Mouse (Mus musculus) frontal cortex, postnatal 25 days (tissue): ENCODE measurements around the gene Ints12.

Experiments used
- DNase-seq, 2 experiments: peaks; one replicate each; pipeline ENCODE4 v3.0.0; 2022; ENCODE audit warnings: low spot score in 2 of 2

Gene Ints12

GRCm38 (mm10) chr3:133091664-133092273, at the start of gene Ints12, which contains the start of gene Gstcd:
Gene Ints12, plus strand, starts transcription at chr3:133091840.
Gene Gstcd, minus strand, starts transcription at chr3:133092033.
- peak; percentile 86 to 88 for DNase-seq

GRCm38 (mm10) chr3:133052068-133052467, 39.6 kb upstream of the Ints12 start:
- no peak for DNase-seq

GRCm38 (mm10) chr3:133075560-133075959, 16.1 kb upstream of the Ints12 start:
- DNase-seq = no peak

GRCm38 (mm10) chr3:133082736-133083135, 8.9 kb upstream of the Ints12 start:
- no peak for DNase-seq

GRCm38 (mm10) chr3:133085858-133086257, 5.8 kb upstream of the Ints12 start:
- no peak for DNase-seq

DNA sequence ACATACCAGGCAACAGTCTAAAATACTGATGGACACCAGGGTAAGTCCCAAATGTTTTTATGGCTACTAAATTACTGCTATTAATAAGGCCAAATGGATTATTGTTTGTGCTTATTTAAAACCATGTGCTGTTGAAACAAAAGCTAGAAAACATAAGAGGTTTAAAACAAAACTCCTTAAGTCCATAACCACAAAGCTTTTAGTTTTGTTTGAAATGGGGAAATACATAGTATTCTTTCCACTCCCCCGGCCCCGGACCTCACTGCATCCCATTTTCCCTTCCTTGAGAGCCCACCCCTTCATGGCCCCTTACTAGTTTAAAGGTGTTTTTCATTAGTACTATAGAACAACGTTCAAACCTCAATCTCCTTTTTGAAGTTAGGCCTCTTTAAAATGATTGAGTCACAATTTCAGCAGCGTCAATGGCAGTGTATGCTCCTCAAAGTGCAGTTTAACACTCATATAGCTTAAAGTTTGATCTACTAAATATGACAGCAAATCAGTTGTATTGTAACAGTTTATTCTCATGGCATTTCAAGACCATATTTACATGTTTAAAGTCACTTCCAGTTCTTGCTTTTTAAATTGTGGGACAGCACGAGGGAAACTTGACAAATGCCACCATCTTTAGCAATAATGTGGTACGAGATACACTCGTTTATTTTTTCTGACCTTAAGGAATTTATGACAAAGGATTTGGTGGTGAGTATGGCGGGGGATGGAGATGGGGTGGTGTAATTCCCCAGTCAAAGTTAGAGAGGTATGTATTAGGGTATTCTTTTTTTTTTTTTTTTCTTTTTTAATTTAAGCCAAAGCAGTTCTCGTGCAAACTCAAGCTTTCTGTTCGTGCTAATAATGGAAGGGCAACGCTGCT, 1.2 kb upstream of the Ints12 start:
- DNase-seq = no peak

DNA sequence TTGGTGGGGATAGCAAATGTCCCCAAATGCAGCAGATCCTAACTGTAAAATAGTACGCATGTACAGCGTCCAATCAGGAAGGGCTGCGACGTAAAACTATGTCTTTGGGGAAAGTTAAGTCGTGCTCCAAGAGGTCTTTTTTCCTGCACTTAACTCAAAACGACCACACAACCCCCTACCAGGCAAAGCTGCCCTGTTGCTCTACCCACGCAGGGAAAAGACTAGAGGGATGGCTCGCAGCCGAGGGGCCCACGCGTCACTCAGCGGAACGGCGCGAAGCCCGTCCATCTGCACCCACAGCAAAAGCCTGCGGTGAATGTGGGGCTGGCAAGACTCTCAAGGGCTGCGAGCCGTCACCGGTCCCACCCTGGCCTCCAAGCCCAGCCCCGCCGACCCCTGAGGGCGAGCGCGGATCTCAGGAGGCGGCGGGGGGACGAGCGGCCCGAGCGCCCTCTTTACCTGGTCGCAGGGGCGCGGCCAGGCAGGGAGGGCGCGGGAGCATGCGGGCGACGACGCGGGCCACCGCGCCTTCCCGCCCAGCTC, 448 bp upstream of the Ints12 start:
- peak in 1 of 2 experiments; percentile 43 for DNase-seq

DNA sequence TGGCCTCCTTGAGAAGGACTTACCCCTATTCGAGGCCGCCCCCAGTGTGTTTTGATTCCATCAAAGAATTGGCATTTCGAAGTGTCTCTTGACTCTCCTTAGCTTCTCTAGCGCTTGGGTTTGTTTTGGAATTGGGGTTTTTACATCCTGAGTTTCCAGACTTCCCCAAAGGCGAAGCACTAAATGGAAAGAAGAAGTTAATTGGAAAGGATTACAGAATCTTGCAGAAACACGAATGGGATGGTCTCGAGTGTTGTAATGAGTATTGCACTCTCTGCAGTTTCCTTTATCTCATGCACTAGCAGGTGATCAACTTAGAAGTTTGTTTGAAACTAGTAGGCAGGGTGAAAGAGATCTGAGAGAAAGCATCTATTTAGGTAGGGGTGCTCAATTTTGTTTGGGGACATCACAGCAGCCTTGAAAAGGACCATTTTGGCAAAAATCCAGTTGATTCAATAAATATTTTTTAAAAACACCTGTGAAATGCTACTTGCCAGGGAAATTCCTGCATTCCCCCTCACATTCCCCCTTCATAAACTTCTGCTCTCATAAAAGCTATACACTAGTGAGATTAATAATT, 724 bp downstream of the Ints12 start:
- no peak for DNase-seq

DNA sequence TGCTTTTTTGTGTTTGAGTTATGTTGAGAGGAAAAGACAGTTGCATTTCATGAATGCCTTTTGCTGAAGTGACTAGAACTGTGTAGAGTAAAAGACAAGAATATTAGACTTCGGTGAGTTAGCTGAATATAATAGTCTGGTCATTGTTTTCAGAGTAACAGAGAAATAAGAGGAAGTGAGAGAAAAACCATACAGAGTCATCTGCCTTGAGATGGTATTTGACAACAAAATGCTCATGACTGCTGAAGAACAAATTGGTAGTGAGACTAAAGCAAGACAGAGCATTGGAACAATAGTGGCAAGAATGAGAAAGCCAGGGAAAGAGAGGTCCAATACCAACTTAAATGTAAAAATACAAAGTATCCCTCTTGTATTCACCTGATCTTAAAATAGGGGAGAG, 1.3 kb downstream of the Ints12 start:
- no peak for DNase-seq

DNA sequence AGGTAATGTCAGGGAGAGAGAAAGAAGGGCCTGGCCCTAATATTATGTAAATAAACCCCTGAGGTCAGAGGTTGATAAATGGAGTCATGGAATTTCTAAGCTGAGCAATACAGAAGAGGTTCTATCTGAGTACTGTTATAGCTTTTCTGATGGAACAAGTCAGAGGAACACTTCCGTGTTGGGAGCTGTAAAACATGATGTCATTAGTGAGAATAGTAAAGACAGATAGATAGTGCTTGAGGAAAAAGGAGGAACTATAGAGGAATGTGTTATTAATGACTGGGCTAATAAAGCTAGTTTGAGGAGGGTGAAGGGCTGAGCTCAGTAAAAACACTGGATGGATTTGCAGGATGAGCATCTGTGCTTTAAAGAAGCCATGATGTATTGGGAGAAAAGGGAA, 2.7 kb downstream of the Ints12 start:
- DNase-seq = no peak

- no peak for DNase-seq
These were observed 6.3 kb downstream of the Ints12 start for GRCm38 (mm10) chr3:133097936-133098335.

GRCm38 (mm10) chr3:133098336-133098735, 6.7 kb downstream of the Ints12 start:
- DNase-seq = no peak

GRCm38 (mm10) chr3:133098909-133099308, 7.3 kb downstream of the Ints12 start:
- no peak for DNase-seq

GRCm38 (mm10) chr3:133103768-133104167, 12.1 kb downstream of the Ints12 start:
- no peak for DNase-seq

DNA sequence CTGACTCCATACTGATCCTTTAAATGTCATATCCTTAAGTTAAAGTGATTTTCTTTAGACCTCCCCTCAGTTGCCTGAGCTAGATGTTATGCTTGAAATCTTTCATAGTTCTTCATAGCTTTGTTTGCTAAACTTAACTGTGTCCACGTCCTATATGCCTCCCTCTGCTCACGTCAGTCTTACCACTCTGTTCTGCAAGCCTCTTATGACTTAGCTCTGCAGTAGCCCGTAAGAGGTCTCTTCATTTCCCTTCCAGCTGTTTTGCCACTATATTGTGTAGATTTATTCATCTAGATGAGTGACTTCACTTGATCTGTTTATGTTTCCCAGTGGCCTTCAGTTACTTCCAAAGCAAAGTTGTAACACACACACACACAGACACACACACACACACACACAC, 12.8 kb downstream of the Ints12 start:
- DNase-seq = no peak

DNA sequence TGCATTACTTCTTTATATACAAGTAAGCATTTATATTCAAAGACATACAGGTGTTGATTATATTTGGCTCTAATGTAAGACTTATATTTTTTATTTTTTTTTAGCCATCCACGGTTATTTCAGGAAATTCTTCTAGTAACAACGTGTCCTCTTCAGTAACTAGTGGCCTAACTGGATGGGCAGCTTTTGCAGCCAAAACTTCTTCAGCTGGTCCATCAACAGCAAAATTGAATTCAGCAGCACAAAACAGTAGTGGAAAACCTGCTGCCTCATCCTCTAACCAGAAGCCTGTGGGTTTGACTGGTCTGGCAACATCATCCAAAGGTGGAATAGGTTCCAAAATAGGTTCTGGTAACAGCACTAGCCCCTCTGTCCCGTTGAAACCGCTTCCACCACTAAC, 17.1 kb downstream of the Ints12 start:
- no peak for DNase-seq

GRCm38 (mm10) chr3:133109844-133110243, 18.2 kb downstream of the Ints12 start:
- no peak for DNase-seq

DNA sequence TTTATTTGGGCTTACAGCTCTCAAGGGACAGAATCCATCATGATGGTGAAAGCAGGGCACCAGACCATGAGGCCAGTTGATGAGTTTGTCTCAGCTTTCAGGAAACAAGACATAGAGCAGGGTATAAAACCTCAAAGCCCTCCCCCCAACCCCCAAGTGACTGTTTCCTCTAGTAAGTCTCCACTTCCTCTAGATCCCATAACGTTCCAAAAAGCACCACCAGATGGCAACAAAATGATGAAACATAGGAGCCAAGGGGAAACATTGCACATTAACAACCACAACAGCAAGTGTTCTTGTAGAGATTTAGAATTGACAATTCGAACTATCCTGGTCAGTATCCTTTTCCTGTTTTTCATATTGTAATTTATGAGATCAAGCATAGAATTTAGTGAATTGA, 20.1 kb downstream of the Ints12 start:
- DNase-seq = no peak

- no peak for DNase-seq
These were observed 21.6 kb downstream of the Ints12 start for GRCm38 (mm10) chr3:133113281-133113680.

DNA sequence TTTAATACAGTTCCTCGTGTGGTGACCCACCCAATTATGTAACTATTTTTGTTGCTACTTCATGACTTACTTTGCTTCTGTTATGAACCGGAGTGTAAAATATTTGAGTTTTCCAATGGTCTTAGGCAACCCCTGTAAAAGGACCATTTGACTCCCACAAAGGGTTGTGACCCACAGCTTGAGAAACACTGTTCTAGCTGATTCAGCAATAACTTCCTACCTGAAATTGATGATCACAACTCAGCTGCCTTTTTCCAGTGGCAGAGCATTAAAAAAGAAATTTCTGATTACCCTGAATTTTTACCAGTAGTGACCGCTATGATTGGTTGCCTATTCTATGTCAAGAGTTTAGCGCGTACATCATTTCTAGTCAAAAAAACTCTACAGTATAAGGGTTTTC, 39.7 kb downstream of the Ints12 start:
- no peak for DNase-seq

GRCm38 (mm10) chr3:133132611-133133010, 41.0 kb downstream of the Ints12 start:
- DNase-seq = no peak

- DNase-seq = no peak
These were observed 50.2 kb downstream of the Ints12 start for GRCm38 (mm10) chr3:133141877-133142276.
